Mouse (Mus musculus): ENCODE data around the gene Tmem35b.

Tmem35b gene

GRCm38 (mm10) chr4:127167731-127168130, 44.2 kb downstream of the Tmem35b start:
- in situ Hi-C loops (cut with MboI, MseI) = loop anchor here in 1 of 2 experiments (25.0 kb wide), 1 partner anchor 1020 kb away; no protein-coding TSS in a partner anchor

DNA sequence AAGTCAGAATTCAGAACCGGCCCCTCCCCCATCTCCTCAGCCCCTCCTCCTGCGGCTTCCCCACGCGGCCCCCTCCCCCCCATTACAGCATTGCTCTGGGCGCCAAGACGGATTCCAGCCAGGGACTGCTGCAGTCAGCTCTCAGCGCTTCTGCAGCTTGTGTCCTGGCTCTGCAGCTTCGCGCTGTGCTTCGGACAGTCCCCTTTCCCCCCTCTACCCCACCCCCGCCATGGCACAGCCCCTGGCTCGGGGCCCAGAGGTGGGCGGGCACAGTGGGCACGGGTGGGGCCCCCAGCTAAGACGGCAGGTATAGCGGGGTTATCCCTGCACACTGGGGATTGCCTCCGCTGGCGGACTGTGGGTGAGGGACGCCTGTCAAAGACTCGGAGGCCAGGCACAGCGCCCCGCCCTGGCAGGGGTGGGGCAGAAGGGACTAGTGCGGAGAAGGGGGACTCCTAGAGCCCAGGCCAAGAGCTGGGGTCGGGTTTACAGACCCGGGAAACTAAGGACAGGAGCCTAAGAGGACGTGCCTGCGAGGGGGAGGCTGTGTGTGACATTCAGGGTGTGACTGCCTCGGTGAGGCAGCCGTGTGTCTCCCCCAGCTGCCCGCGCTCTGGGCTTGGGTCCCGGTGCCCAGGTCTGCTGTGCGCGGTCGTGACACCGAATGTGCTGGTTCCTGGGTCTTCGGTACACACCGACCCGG, 44.9 kb downstream of the Tmem35b start:
- in situ Hi-C loops (cut with MboI, MseI) = loop anchor here in 1 of 2 experiments (25.0 kb wide), 1 partner anchor 1019 kb away; no protein-coding TSS in a partner anchor

DNA sequence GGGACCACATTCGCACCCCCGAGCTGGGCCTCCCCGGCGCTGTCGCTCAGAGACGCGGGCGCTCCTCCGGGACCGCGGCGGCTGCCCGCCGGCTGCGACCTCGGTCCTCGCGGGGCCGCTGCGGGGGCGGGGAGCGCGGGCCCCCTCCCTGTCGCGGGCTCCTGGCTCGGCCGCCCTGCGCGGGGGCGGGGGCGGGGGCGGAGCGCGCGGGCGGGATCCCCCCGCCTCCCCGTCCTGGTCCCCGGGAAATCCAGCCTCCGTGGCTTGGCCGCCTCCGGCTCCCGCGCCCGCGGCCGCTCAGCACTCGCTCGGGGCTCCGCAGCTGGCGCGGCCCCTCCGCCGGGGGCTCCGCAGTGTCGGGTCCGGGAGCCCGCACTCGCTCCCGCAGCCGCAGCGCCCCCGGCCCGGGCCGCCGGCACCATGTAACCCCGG, 45.4 kb downstream of the Tmem35b start, which contains the start of gene Dlgap3:
TSS of gene Dlgap3 (plus strand) at position 291 of the 432 bp plus-strand sequence.
- in situ Hi-C loops (cut with MboI, MseI) = loop anchor here in 1 of 2 experiments (25.0 kb wide), 1 partner anchor 1018 kb away; no protein-coding TSS in a partner anchor

GRCm38 (mm10) chr4:127169346-127170221, 46.1 kb downstream of the Tmem35b start:
- in situ Hi-C loops (cut with MboI, MseI) = loop anchor here in 1 of 2 experiments (5.0 to 25.0 kb wide), 2 partner anchors 97 to 1018 kb away; no protein-coding TSS in a partner anchor

GRCm38 (mm10) chr4:127170866-127171265, 47.4 kb downstream of the Tmem35b start:
- in situ Hi-C loops (cut with MboI, MseI) = loop anchor here in 1 of 2 experiments (5.0 to 25.0 kb wide), 2 partner anchors 99 to 1016 kb away; no protein-coding TSS in a partner anchor

GRCm38 (mm10) chr4:127171341-127171905, 47.9 kb downstream of the Tmem35b start:
- in situ Hi-C loops (cut with MboI, MseI) = loop anchor here in 1 of 2 experiments (5.0 to 25.0 kb wide), 2 partner anchors 99 to 1016 kb away; no protein-coding TSS in a partner anchor

DNA sequence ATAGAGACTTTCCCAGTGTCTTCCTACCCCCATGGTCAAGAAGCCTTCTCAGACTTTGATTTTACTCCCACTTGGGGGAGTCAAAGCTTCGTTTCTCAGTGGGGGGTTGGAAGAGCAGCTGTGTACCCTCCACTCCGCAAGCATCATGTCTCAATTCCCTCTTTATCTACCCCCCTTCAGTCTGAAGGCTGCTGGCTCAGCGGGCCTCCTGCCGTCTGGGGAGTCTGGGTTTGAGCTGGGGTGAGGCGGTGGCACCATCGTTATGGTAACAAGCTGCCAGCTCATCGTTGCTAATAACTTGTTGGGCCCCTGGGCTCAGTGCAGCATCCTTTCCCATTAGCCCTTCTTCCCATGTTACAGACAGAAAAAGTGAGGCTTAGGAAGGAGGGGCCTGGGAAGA, 48.6 kb downstream of the Tmem35b start:
- in situ Hi-C loops (cut with MboI, MseI) = loop anchor here in 1 of 2 experiments (5.0 to 25.0 kb wide), 2 partner anchors 100 to 1015 kb away; no protein-coding TSS in a partner anchor

DNA sequence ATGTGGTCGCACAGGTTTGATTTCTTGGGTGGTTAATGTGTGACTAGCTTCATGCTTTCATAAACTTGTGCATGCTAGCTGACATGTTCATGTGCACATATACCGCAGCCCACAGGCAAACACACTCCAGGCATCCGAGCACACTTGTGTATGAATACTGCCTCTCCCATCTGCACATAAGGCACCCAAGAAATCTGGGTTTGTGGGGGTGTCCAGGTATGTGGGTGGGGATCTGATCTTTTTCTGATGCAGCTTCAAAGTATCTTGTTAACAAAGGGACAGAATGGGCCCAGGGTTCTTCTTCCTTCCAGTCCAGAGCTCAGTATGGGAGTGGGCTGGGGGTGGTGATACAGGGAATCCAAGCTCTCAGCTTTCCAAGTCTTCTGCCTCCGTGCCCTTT, 49.1 kb downstream of the Tmem35b start:
- in situ Hi-C loops (cut with MboI, MseI) = loop anchor here in 1 of 2 experiments (5.0 to 25.0 kb wide), 2 partner anchors 100 to 1015 kb away; no protein-coding TSS in a partner anchor

DNA sequence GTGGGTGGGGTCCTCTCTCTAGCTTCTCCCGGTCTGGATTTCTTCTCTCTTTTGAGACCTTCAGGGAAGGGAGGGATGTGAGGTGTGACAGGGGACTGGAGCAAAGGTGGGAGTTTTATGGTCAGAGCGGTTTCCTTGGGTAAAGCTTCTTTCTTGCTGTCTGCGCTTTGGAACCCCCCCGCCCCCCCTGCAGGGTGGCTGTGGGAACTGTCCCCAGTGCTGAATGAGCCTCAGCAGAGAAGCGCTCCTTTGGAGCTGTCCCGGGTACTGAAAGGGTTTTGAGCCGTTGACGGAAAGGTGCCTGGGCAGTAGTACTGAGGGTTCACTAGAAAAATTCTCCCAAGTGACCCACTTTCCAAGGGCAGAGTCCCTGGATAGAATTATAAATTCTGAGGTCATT, 50.0 kb downstream of the Tmem35b start:
- in situ Hi-C loops (cut with MboI, MseI) = loop anchor here in 1 of 2 experiments (5.0 to 25.0 kb wide), 2 partner anchors 101 to 1014 kb away; no protein-coding TSS in a partner anchor

DNA sequence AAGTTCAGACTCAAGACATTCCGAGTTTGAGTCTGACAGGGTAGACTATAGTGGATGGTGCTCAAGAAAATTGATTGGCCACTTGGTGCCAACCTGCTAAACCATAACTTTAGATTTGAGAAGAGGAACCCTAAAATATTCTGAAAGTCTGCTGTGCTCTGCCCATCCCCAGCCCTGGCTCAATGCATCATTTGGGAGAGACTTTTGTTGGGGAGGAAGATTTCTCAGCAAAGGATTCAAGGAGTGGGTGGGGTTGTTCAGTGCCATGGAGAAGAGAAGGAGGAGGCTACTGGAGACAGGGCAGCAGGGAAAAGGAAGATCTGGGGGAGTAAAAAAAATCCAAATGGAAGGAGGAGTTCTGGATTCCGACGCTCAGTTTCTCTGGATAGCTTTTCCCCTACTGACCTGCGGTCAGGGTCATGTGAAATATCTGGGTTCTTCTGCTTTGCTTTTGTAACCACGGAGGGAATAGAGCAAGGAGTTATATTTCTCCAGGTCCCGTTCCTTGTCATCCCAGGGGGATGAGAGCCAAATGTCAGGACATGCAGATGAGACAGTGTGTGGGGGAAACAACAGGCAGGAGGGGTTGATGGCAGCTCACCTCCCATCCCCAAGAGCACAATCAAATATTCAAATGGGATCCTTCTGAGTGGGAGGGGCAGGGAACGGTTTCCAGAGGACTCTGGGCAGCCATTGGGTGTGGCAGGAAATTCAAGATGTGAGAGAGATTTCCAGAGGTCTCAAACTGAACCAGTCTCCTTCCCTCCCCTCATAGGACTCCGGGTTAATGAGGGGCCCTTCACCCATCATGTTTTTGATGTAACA, 50.8 kb downstream of the Tmem35b start:
- in situ Hi-C loops (cut with MboI, MseI) = loop anchor here in 1 of 2 experiments (5.0 to 25.0 kb wide), 2 partner anchors 102 to 1013 kb away; no protein-coding TSS in a partner anchor

- in situ Hi-C loops (cut with MboI, MseI) = loop anchor here in 1 of 2 experiments (5.0 to 25.0 kb wide), 2 partner anchors 103 to 1012 kb away; no protein-coding TSS in a partner anchor
These were observed 51.4 kb downstream of the Tmem35b start for GRCm38 (mm10) chr4:127174900-127175278.

DNA sequence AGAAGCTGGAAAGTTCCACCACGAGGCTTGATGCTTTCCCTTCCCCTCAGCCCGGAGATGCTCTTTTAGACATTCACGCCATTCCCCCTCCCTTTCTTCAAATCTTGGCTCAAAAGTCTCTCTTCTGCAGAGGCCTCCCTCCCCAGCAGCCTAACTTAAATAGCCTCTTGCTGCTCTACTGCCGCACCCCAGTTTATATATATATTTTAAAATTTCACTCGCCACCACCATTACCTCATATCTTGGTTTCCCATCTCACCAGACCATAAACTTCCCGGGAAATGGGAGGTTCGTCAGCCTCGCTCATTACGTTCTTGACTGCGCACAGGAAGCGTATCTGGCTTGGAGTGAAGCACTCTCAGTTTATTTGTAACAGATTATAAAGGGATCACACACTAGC, 54.5 kb downstream of the Tmem35b start:
- in situ Hi-C loops (cut with MboI, MseI) = no loop called here

DNA sequence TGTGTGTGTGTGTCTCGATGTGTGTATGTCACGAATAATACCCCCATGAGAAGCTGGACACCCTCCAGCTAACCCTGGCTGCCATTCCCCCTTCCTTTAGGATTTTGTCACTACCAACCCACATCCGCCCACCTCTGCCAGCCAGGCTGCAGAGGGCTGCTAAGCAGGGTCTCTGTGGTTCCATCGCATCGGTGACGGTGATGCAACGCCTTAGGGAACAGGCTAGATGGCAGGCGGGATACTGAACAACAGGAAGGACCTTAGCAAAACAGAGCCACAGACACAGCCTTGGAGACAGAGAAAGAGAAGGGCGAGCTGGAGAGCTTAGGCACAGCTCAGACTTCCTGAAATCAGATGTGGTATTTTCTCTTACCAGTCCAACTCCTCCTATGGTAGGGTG, 55.2 kb downstream of the Tmem35b start:
- in situ Hi-C loops (cut with MboI, MseI) = no loop called here
